Mouse (Mus musculus) heart, embryonic 10.5 days (tissue): ENCODE results near the gene Xrcc6. TPM values are rescaled to one million over a fixed set of nuclear protein-coding genes. Genes with fewer than 3 reads are reported as not detected.

Experiments
- DNase-seq: peaks from one replicate; pipeline ENCODE4 v3.0.0-alpha.2; 2017; ENCODE audit warnings: low spot score
- H3K27ac ChIP-seq: fragments of 300-500 bp; sonication (generic); 2 replicates; pipeline ENCODE4 v1.5.1; 2016; ENCODE audit warnings: mild to moderate bottlenecking
- H3K27me3 ChIP-seq: fragments of 300-500 bp; sonication (generic); 2 replicates; pipeline ENCODE4 v1.6.1; 2016; ENCODE audit warnings: mild to moderate bottlenecking; ENCODE audit not compliant: poor library complexity, insufficient read depth, severe bottlenecking
- H3K36me3 ChIP-seq: fragments of 300-500 bp; sonication (generic); 2 replicates; pipeline ENCODE4 v1.6.1; 2016; ENCODE audit warnings: mild to moderate bottlenecking, moderate library complexity
- H3K4me1 ChIP-seq: fragments of 300-500 bp; sonication (generic); 2 replicates; pipeline ENCODE4 v1.6.1; 2016; ENCODE audit warnings: mild to moderate bottlenecking
- H3K4me3 ChIP-seq: fragments of 300-500 bp; sonication (generic); 2 replicates; pipeline ENCODE4 v1.5.1; 2016; ENCODE audit warnings: mild to moderate bottlenecking, moderate library complexity
- H3K9me3 ChIP-seq: fragments of 300-500 bp; sonication (generic); 2 replicates; pipeline ENCODE4 v1.6.1; 2016; ENCODE audit warnings: mild to moderate bottlenecking, moderate library complexity
- WGBS: fragments of 180-500 bp; shearing (Covaris S2); methylation state at CpG from one replicate; pipeline ENCODE4 v1.1.7; 2016; 5-methylcytosine and 5-hydroxymethylcytosine counted together
- polyA plus RNA-seq: library from polyadenylated mRNA; unstranded; fragments of >200 nt; fragmentation: Nextera tagmentation; extraction: Ambion mirVana; gene quantifications from 2 replicates; pipeline ENCODE4 v1.2.1, GENCODE M21; 2016

Gene Xrcc6
- polyA plus RNA-seq, 1 experiment from 2014 or later, result 99.8 TPM

DNA sequence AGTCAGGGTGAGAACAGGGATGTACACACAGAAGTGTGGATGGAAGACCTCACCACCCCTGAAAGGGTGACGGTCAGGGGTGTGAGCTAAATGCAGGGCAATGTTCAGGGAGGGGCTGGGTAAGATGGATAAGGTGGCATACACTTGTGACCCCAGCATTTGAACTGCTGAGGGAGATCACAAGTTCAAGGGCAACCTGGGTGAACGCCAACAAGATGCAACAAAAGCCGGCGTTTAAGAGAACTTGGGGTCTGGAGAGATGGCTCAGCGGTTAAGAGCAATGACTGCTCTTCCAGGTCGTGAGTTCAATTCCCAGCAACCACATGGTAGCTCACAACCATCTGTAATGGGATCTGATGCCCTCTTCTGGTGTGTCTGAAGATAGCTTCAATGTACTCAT is 32.9 kb upstream of the Xrcc6 start:
- Histone ChIP-seq H3K27me3 (0 out of 2 replicates have a peak, but pooled peaks cover 3% of the 10 kb centered on the region), H3K36me3 (peaks cover 24% of the 10 kb centered on the region), H3K4me1 (peaks cover 5% of the 10 kb centered on the region), H3K4me3 (no peak overlapping the region), H3K9me3 (no peaks in the 10 kb centered on the region), H3K27ac (no peak overlapping the region)
- WGBS, result 96% methylated on average over 6 of the region's 6 CpGs
- no peak for DNase-seq

DNA sequence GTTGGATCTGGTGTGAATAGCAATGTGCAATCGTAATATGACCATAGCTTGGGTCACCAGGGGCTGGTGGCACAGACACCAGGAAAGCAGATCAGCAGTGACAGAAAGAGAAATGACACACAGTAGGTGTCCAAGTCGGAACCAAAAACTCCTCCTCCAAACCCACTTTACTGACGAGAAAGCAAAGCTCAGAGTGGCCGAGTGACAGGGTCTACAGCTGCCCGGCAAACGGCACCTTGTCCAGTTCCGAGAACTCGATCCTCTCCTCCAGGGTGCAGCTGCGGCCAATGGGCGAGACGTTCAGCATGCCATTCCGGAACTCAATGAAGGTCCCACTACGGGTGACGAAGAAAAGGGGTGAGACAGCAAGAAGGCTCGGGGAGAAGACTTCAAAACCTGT is 32.2 kb upstream of the Xrcc6 start:
- 94% methylated on average over 15 of the region's 15 CpGs for WGBS

DNA sequence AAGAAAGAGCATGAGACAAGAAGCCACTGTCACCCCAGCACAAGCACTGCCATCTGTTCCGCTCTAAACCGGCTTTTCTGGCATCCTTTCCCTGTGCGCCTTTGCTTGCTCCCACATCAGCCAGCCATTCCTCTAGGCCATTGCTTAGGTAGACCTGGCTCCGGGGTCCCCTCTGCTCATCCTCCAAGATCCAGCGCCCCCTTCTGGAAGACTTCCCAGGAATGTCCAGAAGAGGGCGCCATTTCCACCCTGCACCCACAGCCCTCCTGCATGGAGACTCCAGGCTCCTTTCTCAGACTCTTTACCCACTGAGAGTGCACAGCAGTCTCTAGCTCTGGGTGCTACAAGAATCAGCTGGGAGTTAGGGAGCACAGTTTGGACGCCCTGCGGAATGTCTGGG is 31.2 kb upstream of the Xrcc6 start:
- Histone ChIP-seq H3K4me1 (peaks cover 11% of the 10 kb centered on the region; the same call in 1 of the 2 replicates), H3K27me3 (no peaks in the 10 kb centered on the region), H3K9me3 (no peaks in the 10 kb centered on the region), H3K4me3 (no peak overlapping the region), H3K27ac (no peak overlapping the region), H3K36me3 (peaks cover 21% of the 10 kb centered on the region)
- 51% methylated on average over 8 of the region's 8 CpGs for WGBS
- no peak for DNase-seq

More for the DNA sequence above, 32.2 kb upstream of the Xrcc6 start:
- peaks cover 24% of the 10 kb centered on the region for H3K36me3 ChIP-seq
- no peaks in the 10 kb centered on the region for H3K9me3 ChIP-seq
- H3K27ac ChIP-seq, result no peak overlapping the region
- no peak overlapping the region for H3K4me3 ChIP-seq
- peak; percentile 61 for DNase-seq
- peaks cover 8% of the 10 kb centered on the region; the same call in 1 of the 2 replicates for H3K4me1 ChIP-seq
- 0 out of 2 replicates have a peak, but pooled peaks cover 3% of the 10 kb centered on the region for H3K27me3 ChIP-seq

DNA sequence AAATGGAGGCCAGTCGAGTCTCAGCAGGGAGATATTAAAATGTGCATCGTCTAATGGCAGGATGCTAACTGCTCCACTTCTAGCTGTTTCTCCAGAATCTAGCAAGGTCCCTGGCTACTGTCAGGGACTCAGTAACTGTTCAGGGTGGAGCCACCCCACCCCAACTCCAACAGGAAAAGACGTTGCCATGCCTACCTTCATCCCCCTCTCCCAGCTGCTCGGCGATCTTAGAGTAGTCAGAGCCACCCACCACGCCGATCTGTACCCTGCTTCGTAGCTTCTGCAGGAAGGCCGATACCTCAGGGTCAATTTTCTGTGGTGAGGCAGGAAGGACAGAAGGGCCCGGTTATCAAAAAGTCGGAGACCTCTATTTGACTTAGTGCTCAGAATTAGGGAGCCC is 30.0 kb upstream of the Xrcc6 start:
- no peaks in the 10 kb centered on the region for H3K9me3 ChIP-seq
- H3K4me1 ChIP-seq, result peaks cover 11% of the 10 kb centered on the region; the same call in 1 of the 2 replicates
- H3K36me3 ChIP-seq, result peaks cover 15% of the 10 kb centered on the region; the same call in 1 of the 2 replicates
- no peak overlapping the region for H3K27ac ChIP-seq
- 80% methylated on average over 11 of the region's 11 CpGs for WGBS
- H3K27me3 ChIP-seq, result no peaks in the 10 kb centered on the region
- H3K4me3 ChIP-seq, result no peak overlapping the region
- no peak for DNase-seq

DNA sequence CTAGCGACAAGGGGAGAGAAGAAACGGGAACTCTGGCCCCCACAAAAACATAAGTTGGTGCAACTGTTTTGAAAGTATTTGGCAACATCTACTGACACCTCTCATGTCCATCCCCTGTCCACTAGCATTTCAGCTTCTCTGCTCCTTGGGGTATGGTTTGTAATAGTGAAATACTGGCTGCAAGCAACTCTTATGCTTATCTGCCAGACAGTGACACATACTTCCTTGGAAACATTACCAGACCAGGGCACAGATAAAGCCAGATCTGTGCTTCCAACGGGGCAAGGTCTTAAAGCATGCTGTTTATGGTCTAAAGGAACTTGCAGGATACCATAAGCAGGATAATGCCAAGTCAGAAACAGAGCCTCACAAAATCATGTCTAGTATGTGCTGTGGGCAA is 28.7 kb upstream of the Xrcc6 start:
- no peak overlapping the region for H3K4me3 ChIP-seq
- H3K36me3 ChIP-seq, result peaks cover 13% of the 10 kb centered on the region; the same call in 1 of the 2 replicates
- no peaks in the 10 kb centered on the region for H3K9me3 ChIP-seq
- 69% methylated on average over 3 of the region's 3 CpGs for WGBS
- H3K27me3 ChIP-seq, result no peaks in the 10 kb centered on the region
- DNase-seq, result no peak
- H3K27ac ChIP-seq, result no peak overlapping the region
- H3K4me1 ChIP-seq, result peaks cover 11% of the 10 kb centered on the region; the same call in 1 of the 2 replicates

DNA sequence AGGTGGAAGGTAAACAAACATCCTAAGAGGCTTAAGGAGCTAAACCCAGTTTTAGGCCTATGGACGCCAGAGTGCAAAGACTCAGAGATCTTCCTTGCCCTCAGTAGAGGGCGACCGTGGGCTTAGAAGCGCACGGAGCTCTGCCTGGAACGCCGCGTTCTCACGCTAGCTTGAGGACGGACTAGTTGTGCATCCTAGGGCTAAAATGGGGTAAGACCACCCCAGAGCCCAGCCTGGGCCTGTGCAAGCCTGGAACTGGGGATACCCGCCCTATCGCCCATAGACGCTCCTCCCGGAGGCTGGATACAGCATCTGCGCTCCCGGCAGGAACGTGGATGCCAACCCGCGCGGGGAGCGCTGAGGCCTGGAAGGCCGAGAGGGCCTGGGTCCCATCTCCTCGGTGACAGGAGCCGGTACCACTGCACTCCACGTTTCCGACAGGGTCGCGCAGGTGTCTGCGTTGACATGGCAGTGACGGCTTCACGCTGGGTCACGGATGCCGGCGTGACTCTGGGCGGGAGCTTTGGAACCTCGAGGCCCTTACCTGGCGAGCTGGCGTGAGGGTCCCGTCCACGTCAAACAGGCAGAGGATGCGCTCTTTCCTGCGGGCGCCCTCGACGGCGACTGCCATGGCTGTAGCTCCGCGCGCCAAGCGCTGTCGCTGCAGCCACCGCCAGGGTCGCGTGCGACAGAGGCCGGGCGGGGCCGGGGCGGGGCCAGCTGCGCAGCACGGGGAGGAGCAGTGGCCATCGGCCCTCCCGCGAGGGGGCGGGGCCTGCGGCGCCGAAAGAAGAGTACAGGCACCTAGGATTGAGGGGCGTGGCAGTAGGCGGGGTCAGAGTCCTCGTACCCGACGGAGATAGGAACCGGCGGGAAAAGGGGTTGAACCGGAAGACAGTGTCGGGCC is 27.2 kb upstream of the Xrcc6 start, which contains the start of gene Pmm1:
Pmm1 (minus strand) TSS at position 760 of the 907 bp plus-strand sequence.
- H3K36me3 ChIP-seq, result no peaks in the 10 kb centered on the region; the same call in 1 of the 2 replicates
- under 1% methylated on average over 76 of the region's 77 CpGs for WGBS
- H3K27ac ChIP-seq, result peak within 1 kb of the TSS; percentile 85
- peak; percentile 99 for DNase-seq
- peak within 1 kb of the TSS; percentile 76 for H3K4me3 ChIP-seq
- peaks cover 11% of the 10 kb centered on the region; the same call in 1 of the 2 replicates for H3K4me1 ChIP-seq
- H3K27me3 ChIP-seq, result no peaks in the 10 kb centered on the region
- H3K9me3 ChIP-seq, result no peaks in the 10 kb centered on the region

DNA sequence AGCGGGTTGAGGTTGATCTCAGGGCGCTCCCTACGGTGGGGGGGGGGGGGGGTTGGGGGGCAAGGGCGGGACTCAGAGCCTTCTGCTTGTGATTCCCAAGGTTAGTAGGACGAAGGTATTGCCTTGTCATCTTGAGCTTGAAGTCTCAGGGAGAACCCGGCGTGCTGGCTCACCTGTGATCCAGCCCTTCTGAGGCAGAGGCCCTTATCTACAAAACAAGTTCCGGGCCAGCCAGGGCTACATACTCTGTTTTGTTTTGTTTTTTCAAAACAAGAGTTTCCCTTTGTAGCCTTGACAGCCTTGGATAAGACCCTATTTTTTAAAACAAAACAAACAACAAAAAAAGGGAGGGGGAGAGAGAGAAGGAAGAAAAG is 26.6 kb upstream of the Xrcc6 start:
- DNase-seq, result no peak
- H3K27me3 ChIP-seq, result no peaks in the 10 kb centered on the region
- 0% methylated on average over 7 of the region's 8 CpGs for WGBS
- H3K4me3 ChIP-seq, result peak overlapping the region; percentile 76
- H3K27ac ChIP-seq, result peak overlapping the region; percentile 78
- H3K9me3 ChIP-seq, result no peaks in the 10 kb centered on the region
- peaks cover 11% of the 10 kb centered on the region; the same call in 1 of the 2 replicates for H3K4me1 ChIP-seq
- no peaks in the 10 kb centered on the region for H3K36me3 ChIP-seq

DNA sequence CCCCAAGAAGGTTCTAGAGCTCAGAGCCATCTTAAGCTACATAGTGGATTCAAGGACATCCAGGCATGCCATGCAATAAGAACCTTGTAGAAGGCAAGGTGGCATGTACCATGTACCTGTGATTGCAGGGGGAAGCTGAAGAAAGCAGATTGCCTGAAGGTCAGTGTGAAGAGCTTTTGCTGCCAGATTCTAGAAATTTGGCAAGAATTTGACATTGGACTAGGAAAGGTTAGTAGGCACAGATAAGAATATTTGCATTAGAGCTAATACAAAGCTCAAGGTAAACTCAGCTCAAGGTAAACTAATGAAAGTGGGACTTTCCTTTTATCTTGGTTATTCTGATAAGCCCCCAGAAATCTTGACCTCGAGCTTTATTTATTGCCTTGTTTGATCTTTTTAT is 23.4 kb upstream of the Xrcc6 start:
- Histone ChIP-seq H3K27me3 (no peaks in the 10 kb centered on the region), H3K27ac (no peak overlapping the region), H3K4me3 (no peak overlapping the region), H3K9me3 (no peaks in the 10 kb centered on the region), H3K36me3 (no peaks in the 10 kb centered on the region), H3K4me1 (peaks cover 6% of the 10 kb centered on the region; the same call in 1 of the 2 replicates)
- WGBS, result 53% methylated on average over 1 of the region's 1 CpGs
- DNase-seq, result no peak

DNA sequence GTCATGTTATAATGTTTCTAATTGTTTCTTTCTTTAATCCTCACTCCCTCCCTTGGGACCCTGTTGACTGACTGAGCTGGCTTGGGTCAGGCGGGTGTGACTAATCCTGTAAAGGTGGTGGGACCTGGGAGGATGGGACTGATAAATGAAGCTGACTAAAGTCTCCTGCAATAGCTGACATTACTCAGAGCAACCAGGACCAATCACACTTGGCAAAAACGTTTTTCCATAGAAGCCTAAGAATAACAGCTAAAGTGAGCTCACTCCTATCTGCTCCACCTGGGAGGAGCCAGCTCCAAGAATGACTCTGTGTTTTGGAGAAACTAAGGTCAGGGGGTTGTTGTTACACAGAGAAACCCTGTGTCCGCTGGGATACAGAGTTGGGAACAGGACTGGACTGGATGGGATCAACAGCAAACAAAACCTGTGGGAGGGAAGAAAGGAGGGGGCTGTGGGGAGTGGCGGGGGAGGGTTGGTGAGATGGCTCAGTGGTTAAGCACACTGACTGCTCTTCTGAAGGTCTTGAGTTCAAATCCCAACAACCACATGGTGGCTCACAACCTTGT is 22.6 kb upstream of the Xrcc6 start:
- Histone ChIP-seq H3K36me3 (no peaks in the 10 kb centered on the region), H3K4me1 (peaks cover 6% of the 10 kb centered on the region; the same call in 1 of the 2 replicates), H3K27ac (no peak overlapping the region), H3K9me3 (no peaks in the 10 kb centered on the region), H3K4me3 (no peak overlapping the region), H3K27me3 (no peaks in the 10 kb centered on the region)
- WGBS, result 55% methylated on average over 4 of the region's 4 CpGs
- no peak for DNase-seq

DNA sequence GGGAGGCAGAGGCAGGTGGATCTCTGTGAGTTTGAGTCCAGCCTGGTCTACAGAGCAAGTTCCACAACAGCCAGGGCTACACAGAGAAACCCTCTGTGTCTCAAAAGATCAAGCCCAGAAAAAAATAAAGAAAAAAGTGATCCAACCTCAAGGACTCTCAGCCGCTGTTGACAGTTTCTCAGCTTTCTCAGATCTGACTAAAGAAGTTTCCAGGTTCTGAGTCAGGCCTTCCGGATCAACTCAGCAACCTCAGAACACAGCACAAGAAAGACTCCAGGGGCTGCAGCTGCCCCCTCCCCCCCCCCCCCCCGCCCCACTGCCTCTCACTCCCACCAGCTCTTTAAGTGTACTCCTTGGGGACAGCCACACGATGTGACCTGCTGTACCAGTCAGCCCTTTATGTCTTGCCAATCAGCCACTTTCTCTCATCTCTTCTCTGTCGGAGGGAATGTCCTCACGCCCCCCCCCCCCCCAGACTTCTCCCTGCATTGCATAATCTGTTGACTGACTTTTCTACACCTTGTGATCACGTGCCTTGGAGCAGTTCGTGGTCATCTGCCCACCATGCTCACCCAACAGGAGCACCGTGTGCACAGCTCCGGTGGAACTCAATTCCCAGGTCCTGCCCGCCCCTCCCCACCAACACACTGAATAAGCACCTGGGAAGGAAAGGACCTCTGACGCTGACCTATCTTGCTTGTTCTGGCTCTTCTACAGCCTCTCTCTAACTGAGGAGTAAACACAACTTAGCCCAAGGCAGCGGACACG is 21.4 kb upstream of the Xrcc6 start:
- 74% methylated on average over 13 of the region's 14 CpGs for WGBS

DNA sequence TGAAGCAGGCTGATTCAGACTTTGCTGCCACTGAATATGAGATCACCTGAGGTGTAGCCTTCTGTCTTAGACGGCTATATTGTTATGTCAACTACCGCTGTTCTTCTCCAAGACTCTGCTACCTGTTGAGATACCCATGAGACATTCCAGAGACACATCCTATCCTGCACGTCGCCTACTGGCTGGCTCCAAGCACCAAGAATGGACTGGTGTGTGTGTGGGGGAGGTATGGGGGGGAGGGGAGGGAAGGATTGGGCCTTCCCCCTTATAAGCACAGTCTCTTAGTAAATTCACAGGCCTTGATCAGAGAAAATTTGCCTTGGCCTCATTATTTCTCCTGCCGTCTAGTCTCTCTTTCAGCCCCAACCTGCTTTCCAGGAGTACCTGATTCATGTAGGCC is 19.8 kb upstream of the Xrcc6 start:
- Histone ChIP-seq H3K27ac (no peak overlapping the region), H3K9me3 (peaks cover 3% of the 10 kb centered on the region; the same call in 1 of the 2 replicates), H3K36me3 (no peaks in the 10 kb centered on the region), H3K4me1 (no peaks in the 10 kb centered on the region), H3K4me3 (no peak overlapping the region), H3K27me3 (no peaks in the 10 kb centered on the region)
- WGBS, result 82% methylated on average over 5 of the region's 5 CpGs
- no peak for DNase-seq

More for the DNA sequence above, 21.4 kb upstream of the Xrcc6 start:
- no peaks in the 10 kb centered on the region for H3K4me1 ChIP-seq
- no peak for DNase-seq
- no peaks in the 10 kb centered on the region for H3K36me3 ChIP-seq
- H3K27me3 ChIP-seq, result no peaks in the 10 kb centered on the region
- H3K27ac ChIP-seq, result no peak overlapping the region
- no peak overlapping the region for H3K4me3 ChIP-seq
- H3K9me3 ChIP-seq, result no peaks in the 10 kb centered on the region

DNA sequence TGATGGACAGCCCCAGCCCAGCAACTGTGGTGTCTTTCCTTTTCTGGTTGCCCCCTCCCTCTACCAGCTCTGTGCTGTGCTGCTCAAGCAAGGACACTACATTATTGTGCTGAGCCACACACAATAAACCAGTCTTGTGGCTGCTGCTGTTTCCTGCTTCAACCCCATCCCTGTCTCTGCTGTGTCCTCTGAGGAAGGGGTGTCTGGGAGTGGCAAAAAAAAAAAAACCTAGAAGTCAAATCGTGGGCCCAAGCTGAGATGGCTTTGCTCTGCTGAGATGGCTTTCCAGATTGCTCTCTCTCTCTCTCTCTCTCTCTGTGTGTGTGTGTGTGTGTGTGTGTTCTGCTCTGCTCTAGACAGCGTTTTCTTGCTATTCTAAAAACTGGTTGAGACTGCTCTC is 19.2 kb upstream of the Xrcc6 start:
- 59% methylated on average over 2 of the region's 2 CpGs for WGBS
- Histone ChIP-seq H3K9me3 (peaks cover 3% of the 10 kb centered on the region; the same call in 1 of the 2 replicates), H3K27me3 (no peaks in the 10 kb centered on the region), H3K27ac (no peak overlapping the region), H3K4me3 (no peak overlapping the region), H3K36me3 (no peaks in the 10 kb centered on the region), H3K4me1 (no peaks in the 10 kb centered on the region)
- no peak for DNase-seq
